Mouse (Mus musculus) megakaryocyte, embryonic 14.5 days (primary cell): ENCODE measurements around the gene Zscan25.
"Not testable (repeated sequence)": the region's sequence is repeated elsewhere in the genome, so short reads cannot be mapped to it uniquely, and the experiment has no call there.

Source experiments
- FLI1 ChIP-seq: IDR thresholded peaks from 2 replicates; pipeline ENCODE4 v1.6.1; 2012; ENCODE audit warnings: low read length, inconsistent platforms, mixed read lengths
- GATA1 ChIP-seq: IDR thresholded peaks from 3 replicates; pipeline ENCODE4 v1.6.1; 2012; ENCODE audit warnings: mixed read lengths, low read length, inconsistent platforms, borderline replicate concordance

DNA sequence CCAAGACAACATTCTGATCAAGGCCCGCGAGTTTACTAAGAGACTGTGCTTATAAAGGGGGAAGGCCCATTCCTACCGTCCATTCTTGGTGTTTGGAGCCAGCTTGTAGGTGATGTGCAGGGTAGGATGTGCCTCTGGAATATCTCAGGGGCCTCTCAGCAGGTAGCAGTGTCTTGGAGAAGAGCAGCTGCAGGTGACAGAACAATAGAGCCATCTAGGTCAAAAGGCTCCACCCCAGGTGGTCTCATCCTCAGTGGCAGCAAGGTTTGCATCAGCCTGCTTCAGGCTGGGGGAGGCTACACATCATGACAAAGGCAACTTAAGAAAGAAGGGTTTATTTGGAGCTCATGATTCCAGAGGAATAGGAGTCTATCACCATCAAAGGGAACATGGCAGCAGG, 27.5 kb downstream of the Zscan25 start:
- not testable (repeated sequence) for TF ChIP-seq FLI1, GATA1
